Mouse (Mus musculus) gastrocnemius, postnatal 10 days (tissue): Measurements from ENCODE around the gene Cox6b1. TPM values are rescaled to one million over a fixed set of nuclear protein-coding genes. Genes with fewer than 3 reads are reported as not detected.

Experiments used
- DNase-seq: peaks from one replicate; pipeline ENCODE4 v3.0.0; 2021; ENCODE audit warnings: mixed read lengths
- total RNA-seq, 2 experiments: library from RNA; stranded (reverse); gene quantifications; 2 replicates each; pipeline ENCODE4 v1.2.3; 2021

Cox6b1 gene
- total RNA-seq, 2 experiments from 2014 or later = 1,178 to 1,379 TPM

DNA sequence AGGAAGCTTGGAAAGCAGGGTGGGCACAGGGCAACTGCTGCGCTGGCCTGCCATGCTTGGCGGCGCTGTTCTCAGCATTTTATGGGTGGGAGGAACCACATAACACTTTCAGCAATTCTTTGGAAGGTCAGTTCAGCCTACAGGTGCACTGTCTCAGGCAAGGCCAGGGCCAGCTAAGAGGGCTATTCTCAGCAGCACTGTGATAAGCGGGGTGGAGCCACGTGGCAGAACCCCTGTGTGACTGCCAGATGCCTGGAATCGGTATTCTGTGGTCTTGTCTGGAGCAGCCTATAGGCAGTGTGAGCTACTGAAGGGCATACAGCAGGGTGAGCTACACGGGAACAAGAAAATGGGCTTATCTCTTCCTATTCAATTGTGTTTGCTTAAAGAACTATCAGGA lies 15.9 kb downstream of the Cox6b1 start:
- DNase-seq = no peak

DNA sequence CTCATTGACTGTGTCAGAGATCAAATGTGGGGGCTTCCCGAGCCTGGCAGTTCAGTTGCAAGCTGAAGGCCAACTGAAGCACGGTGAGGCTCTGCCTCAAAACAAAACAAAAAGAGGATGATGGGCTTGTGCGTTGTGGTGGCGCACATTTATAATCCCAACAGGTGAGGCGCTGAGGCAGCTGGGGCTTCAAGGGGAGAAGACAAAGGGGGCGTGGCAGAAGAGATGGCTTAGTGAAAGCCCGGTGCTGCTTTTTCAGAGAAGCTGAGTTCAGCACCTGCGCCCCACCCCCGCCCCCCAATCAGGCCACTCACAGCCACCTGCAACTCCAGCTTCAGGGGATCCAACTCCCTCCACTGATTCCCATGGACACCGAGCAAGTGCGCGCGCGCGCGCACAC lies 17.5 kb downstream of the Cox6b1 start:
- DNase-seq = no peak

DNA sequence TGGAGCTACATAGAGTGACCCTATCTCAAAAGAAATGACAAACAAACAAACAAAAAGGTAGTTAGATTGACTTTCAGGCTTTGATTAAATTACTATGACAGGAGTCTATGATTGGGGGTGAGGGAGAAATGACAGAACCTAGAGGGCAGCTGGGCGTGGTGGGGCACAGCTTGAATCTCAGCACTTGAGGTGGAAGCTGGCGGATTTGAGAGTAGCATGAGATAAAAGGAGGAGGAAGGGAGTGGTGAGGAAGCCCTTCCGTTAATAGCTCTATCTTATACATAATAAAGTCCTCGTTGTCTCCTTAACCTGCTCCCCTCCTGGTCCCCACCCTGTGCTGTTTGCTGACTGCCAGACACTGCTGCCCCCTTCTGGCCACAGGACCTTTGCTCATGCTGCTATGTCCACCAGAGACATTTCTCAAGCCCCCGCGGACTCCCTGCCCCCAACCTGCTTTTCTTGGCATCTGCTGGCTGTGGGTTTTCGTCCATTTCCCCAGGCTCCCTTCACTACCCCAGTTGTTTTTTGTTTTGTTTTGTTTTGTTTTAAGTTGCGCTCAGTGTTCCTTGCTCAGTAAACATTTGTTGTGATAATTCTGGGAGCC lies 18.1 kb downstream of the Cox6b1 start:
- DNase-seq = peak; percentile 47

DNA sequence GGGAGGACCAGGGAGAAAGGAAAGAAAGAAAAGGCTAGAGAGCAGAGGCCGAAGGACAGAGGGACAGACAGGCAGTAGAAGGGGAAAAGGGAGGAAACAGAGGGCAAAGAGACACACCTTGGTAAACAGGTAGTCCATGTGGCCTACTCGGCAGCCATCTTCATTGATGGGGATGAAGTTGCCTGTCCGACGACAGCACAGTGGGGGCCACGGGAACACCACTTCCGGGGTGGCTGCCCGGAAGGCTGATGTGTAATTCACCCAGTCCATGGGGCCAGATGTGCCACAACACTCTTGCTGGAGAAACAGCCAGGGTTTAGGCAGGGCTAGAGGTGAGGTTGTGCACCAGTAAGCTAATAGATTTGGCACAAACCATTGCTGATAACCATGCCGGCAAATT lies 21.0 kb downstream of the Cox6b1 start:
- no peak for DNase-seq

DNA sequence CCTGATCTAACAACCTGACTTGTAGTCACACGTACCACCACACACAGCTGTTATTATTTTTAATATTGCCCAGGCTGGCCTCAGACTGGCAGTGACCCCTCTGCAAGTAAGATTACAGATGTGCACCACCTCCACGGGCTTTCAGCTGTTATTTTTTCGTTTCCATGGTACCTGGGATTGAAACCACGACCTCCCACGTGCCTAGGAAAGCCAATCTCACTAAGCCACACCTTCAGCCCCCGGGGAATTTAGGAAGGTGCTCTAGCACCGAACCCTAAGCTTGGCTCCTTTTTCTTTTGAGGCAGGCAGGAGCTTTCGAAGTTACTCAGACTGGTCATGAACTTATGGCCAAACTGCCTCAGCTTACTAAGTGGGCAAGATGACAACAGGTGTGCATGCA lies 21.5 kb downstream of the Cox6b1 start:
- no peak for DNase-seq

DNA sequence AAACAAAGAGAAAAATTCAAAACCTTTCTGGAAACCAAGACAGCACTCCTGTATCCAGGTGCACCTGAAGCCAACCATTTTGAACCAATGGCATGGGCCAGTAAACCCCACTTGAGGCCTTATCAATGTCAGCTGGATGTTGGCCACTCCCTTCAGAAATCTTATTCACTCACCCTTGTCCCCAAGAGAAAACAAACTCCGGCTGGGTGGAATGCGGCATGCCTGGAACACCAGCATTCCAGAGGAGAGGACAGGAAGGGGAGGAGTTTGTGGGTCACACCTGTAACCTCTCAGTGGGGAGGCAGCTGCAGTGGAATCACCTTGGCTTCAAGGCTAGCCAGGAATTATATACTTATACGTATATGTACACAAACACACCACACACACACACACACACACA lies 23.4 kb downstream of the Cox6b1 start:
- DNase-seq = no peak

DNA sequence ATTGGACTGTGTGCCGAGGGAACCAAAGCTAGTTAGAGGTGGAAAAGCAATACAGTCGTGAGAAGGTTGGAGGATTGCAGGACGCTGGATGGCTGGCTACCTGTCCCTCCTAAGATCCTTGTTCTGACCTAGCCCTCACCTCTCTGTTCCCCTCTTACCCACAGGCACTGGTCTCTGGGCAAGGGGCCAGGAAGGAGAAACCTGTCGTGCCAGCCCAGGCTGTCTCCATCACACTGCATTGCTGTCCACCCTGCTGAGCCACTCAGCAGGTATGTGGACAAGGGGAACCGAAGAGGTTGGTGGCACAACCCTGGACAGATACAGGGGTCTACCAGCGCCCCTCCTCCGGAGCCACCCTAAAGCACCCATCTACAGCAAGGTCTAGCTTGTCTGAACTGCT lies 25.3 kb downstream of the Cox6b1 start:
- no peak for DNase-seq

DNA sequence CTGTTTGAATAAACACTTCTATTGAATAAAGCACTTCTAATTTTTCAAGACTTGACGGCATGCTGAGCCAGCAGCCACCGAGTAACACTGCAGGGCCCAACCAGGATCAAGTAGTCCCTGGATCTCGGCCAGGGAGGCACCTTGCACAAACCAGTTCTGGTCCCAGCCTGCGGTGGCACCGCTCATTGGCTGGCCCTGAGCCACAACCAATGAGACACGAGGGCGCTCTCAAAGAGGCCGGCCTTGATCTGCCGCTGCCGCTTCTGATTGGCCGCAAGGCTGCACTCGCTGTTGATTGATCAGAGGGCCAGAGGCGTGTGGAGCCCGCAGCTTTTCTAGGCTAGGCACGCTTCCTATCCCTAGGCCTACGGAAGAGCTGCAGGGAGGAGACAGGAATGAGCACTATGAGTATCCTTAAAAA lies 26.0 kb downstream of the Cox6b1 start:
- DNase-seq = peak; percentile 85

DNA sequence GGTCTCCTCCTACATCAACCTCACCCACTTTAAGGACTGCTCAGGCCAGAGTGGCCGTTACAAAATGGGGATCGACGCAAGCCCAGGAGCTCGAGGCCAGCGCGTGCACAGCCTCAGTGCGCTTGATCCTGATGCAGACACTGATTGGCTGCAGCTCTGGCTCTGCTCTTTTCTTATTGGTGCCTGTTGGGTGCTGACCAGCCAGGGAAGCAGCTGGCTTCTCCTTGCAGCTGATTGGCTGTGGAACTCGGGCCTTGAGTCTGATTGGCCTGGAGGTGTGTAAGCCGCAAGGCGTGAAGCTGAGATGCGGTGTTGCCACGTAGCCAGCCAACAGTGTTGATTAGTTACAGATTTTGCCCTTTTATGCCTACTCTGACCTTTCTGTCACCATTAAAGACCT lies 27.2 kb downstream of the Cox6b1 start, which contains the start of gene Zbtb32:
Gene Zbtb32 (minus strand): TSS at position 124 of the 400 bp plus-strand sequence.
- DNase-seq = no peak

DNA sequence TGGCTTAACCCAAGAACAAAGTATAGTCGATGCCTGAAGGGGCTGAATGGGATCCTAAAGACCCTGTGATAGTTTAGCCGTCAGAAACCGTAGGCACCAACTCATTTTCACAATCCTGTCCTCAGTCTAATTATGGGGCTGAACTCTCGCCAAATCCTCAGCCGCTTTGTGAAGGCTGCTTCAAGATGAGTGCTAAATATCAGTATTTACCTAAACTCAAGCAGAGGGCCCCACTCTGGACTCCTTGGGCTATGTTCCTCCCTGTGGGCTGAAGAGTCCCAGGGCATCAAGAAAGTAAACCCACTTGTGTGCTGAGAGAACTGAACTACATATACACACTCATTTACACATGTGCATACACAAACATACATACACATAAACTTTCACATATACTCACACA lies 29.1 kb downstream of the Cox6b1 start:
- no peak for DNase-seq

DNA sequence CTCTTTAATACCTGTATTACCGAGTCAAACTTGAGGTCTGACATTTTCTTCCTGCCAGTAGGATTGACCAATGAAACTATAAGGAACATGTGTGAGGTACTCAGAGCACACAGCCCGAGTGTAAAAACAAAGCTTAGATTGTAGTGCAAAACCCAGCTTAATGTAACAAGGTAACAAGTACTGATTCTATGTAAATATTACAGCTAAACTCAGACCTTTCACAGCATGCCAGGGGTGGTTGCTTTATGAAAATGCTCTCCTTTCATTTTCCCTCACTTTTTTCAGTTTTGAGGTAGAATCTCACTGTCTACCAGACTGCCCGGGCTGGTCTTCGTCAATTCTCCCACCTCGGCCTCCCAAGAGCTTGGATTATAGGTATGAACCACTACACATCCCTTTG lies 29.9 kb downstream of the Cox6b1 start:
- DNase-seq = no peak

DNA sequence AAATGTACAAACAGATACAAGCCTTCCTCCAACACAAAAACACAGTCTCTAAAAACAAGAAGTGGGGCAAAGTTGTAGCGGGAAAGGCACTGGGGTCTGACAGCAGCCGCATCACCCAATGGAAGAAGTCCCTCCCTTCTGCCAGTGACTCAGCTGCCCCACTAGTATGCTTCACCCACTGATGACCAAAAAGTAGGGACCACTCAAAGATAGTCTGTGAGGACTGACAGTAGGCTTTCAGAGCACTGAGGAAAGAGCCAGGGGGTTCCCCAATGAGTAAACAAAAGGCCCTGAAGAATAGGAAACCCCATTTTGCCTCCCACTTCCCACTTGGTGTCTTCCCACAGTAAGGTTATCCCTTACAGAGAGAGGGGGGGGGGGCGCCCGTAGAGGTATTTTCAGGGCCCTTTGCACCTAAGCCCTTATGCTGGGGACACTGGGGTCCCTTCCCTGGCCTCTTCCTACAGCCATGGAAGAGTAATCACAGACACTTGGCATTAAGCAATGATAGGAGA lies 31.4 kb downstream of the Cox6b1 start:
- no peak for DNase-seq

DNA sequence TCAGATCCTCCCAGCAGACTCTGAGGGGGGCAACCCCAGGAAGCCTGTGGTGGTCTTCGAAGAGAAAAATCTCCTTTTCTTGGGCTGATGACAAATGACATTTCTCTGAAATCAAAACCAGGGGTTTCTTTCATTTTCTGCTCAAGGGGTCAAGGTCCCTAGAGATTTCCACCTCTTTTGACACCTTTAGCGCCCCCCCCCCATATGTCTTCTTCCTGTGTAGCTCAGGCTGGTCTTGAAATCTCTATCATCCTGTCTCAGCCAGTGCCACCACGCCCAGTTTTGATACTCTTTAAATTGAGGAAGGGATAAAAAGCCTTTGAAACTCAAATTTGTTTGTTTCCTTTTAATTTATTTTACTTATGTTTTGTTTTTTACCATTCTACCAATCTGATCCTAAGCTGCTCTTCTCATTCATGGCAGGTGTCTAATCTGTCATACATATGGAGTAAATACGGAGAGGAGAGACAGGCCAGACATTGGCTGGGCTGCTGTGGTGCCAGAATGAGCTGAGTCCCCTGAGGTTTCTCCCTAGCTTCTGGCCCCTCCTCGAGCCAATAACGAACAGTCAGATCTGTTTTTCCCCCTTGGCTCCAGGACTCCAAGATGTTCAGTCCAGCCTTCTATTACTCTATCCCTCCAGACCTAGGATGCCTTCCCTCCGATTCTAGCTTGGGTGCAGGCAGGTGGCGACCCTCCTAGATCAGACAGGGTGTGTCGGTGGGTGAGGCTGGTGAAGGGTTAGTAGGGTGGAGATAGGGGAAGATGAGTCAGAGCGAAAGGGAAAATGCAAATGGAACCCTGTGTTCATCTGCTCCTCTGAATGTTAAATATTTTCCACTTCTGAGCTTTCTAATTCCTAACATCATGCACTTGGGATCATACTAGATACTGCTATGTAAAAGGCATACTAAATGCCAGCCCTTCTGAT lies 32.1 kb downstream of the Cox6b1 start:
- no peak for DNase-seq

DNA sequence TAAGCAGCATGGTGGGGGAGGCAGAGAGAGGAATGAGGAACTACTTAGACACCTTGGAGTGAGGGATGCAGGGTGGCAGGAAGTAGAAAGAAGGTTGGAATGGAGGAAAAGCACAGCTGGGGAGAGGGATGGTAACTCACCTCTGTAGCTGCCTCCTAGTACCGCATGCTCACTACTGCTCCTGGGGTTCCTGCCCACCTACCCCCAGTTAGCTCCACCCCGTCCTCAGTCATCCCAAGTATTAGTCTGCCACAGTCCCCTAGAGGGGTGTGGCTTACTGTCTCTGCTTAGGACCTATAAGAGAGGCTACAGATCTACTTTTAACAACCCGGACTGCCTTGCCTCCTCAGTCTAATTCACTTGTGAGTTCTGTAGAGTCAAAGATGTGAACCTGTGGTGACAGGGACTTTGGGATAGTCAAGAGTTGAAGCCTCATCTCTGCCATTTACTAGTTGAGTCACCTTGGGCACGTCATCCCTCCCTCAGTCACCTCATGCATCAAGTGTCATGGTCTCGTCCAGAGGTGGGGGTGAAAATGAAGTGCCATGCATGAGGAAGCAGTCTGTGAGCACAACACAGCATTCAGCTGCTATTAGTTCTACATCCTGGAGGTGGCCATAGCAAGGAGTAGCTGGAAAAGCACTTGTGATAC lies 33.1 kb downstream of the Cox6b1 start:
- DNase-seq = no peak

DNA sequence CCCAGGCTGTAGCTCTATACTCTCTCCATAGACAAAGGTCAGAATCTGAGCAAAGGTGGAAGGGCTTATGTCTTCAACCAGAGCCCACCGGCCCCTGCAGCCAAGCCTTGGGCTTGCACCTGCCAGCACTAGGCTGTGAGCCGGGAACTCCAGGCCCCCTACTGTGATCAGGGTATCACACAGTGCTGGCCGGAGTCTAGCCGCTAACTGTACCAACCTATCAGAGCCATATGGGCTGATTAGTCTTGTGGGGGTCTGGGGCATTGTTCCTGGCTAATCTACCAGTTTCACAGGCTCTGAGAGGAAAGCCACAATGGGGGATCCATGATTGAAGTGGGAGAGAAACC lies 34.4 kb downstream of the Cox6b1 start:
- DNase-seq = no peak

DNA sequence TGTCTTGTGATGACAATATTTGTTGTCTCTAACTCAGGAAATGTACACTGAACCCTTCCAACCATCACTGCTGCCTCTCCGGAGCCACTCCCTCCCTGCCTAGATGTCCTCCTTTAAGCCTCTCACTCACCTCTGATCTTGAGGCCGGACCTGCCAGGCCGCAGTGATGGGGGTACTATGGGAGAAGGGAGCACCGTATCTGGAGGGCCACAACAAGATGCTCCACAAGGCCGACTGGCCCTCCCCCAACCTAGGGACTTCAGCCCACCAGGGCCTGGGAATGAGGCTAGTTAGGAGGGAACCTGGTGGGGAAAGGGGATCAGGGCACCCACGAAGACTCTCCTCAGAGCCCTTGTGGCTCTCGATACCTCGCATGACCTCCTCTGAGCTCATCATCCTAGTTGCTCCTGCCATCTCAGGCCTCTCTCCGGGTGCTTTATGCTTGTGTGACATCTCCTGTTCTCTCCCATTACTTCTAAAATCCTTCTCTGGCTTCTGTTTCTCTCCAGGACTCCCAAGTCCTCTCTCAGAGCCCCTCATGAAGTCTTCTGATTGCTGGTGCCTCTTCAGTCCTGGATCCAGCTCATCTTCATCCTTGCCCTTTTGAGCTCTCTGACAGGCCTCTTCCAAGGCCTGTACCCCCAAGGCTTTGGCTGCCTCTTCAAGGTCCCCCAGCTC lies 34.9 kb downstream of the Cox6b1 start:
- DNase-seq = no peak

DNA sequence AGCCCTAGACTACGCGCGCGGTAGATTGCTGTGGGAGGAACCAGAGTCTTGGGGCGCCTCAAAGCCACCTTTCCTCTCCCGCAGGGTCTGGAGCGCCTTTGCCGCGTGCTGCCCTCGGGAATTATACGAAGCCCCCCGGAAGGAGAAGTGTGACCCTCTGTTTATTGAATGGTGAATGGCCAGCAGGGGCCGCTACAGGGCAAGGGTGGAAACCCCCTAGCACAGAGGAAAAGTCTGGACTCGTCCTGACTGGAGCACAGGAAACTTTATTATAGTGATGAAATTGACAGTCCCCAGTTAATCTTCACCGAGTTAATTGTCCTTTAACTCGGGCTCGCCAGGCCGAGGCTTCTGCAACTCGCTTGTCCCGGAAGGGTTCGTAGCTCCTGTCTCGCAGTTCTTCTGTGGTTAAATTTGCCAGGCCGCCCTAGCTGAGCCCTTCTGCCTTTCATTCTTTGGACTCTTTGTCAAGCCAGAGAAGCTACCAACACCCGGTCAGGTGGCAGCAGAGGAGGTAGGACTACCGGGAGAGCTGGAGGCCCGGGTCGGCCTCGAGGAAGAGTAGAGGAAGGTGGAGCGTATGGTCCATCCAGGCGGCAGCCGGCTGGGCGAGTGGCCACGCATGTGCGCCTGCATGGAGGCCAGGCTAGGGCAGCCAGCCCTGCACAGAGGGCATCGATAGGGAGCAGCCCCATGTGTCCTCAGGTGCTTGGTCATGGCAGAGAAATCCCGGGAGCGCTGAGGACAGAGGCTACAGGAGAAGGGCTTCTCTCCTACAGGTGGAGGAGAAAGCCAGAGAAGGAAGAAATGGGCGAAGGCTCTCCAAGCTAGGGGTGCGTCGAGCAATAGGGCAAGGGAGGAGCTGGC lies 36.3 kb downstream of the Cox6b1 start:
- DNase-seq = peak; percentile 90

DNA sequence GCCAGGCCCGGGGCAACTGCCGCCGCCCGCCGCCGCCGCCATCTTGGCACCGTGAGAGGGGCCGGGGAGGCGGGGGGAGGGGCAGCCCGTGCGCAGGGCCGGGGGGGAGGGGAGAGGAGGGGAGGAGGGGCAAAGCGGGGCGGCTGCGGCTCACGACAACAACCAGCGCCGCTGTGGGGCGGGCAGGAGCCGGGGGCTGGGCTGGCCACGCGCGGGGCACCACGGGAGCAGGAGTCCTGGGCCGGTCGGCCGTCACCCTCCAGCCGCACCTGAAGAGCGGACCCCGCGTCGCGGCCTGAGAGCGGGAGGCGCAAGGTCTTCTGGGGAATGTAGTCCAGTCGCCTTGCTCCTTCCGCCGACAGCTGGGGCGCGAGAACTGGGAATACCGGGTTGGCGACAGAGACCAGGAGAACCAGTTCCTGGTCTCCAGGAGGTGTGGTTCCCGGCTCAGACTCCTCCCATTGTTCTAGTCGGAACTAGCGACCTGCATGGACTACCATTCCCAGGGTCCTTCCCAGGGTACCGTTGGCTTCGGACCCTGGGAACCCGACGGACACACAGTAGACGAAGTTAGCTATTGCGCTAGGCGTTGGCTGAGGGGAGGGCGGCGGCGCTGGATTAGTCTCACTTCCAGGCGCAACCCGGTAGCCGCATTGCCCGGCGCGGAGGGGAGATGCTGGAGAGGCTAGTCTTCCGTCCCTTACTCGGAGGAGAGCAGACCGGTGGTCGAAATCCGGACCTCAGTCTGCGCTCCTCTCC lies 37.1 kb downstream of the Cox6b1 start, which contains the start of gene Kmt2b:
Gene Kmt2b (minus strand): TSS at position 51 of the 759 bp plus-strand sequence.
- DNase-seq = peak; percentile 92

DNA sequence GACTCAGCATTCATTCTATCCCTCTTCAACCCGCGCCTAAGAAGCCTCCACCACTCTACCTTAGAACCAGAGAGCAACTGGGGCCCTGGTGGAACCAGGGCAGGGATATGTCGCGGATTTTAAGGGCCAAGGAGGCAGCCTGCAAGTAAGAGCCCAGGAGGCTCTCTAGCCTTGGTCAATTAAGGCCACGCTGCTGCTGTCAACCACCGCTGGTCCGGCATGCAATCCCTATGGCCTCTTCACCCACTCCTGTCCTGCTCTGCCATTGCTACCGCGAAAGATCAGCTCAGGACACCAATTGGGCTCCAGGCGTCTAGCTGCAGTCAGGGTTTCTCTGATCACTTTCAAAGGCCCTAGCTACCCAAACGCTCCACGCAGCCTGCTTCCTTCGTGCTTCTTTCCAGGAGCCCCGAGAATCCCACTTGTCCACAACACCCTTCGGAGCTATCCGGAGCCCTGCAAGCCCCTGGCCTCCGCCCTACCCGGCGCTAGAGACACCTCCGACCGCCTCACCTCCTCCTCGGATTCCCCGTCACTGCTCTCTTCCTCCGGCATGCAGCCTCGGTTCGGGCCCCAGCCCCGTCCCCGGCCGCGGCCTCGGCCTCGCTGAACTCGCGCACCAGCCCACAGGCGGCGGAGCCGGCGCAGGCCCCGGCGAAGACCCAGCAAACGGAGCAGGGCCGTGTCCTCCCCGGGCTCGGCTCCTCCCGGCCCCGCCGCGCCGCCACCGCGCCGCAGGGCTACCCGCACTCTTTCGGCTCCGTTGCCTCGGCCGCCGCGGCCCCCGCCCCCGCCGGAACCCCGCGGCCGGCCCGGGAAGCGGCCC lies 37.9 kb downstream of the Cox6b1 start:
- DNase-seq = no peak
